Mouse (Mus musculus): ENCODE measurements around the gene Tenm4.
A peak's percentile ranks its signal among the peaks of the same experiment; 100 is the strongest.
"Not testable (repeated sequence)": the region's sequence is repeated elsewhere in the genome, so short reads cannot be mapped to it uniquely, and the experiment has no call there.

Gene Tenm4

GRCm38 (mm10) chr7:96902183-96902582 lies 731.1 kb downstream of the Tenm4 start:
- DNase-seq (ENCODE audit: low spot score), result no peak

DNA sequence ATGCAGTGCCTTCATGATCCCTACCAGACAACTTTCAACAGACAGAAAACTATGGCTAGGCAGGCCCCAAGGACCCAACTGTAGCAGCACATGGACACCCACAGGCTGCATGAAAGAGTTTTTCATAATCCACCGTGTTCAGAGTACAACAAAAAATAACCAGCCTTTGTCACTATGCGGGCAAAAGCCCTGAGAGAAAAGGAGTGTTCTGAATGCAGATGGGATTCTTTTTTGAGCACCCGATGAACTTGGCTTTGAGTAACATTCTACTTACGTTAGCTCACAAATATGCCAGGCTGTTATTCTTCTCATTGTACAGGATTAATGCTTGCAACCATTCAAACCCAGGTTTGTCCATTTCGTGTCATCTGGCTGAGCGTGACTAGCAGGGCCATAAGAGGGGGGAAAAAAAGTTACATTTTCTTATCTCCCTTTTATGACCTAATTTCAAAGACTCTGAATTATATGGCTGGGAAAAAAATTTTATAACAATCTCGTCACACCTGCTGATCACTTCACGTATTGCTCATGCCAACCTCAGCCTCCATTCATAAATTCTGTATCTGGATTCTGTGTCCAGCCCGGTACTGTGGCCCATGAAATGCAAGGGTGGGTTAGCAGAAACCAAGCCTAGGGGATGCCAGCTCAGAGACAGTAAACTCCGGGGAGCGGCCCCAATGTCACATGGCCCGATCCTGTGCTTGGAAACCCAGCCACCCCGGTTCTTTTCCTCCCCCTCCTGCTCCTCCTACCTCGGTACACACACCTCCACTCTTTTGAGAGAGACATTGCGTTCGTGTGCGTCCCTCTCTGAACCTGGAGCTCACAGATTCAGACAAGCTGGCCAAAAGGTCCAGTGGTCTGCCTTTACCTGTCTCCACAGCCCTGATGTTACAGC lies 732.3 kb downstream of the Tenm4 start:
- DNase-seq (ENCODE audit: low spot score), result no peak

DNA sequence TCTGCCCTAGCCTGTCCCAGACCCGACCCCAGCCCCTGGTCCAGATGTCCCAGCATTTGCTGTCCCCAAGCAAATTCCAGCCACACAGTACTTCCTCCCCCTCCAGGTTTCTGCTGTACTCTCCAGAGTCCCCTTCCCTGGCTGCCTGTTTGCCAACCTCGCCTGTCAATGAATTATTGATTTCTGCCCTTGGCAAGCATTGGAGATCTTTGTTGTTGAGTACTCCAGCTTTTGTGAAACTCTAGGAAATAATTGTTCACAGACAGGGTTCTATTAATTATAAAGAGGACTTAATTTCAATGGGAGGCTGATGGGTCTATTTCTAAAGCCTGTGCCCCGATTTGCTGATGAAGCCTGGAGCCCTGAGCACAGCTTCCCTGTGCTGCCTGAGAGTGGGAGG lies 733.4 kb downstream of the Tenm4 start:
- DNase-seq (ENCODE audit: low spot score), result no peak

DNA sequence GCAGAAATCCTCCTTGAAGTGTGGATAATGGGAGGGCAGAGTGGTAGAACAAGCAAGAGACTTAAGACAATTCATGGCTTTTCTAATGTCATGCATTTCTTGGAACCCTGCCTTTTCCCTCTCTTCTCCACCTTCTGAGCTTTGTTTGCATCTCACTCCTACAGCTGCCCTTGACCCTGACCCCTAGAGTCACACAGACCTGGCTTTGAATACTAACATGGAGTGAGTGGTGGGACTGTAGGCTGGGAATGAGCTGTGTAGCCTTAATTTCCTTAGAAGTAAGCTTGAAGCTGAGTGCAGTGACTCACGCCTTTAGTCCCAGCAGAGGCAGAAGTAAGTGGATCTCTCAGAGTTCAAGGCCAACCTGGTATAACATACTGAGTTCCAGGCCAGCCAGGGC lies 733.9 kb downstream of the Tenm4 start:
- DNase-seq (ENCODE audit: low spot score), result no peak

DNA sequence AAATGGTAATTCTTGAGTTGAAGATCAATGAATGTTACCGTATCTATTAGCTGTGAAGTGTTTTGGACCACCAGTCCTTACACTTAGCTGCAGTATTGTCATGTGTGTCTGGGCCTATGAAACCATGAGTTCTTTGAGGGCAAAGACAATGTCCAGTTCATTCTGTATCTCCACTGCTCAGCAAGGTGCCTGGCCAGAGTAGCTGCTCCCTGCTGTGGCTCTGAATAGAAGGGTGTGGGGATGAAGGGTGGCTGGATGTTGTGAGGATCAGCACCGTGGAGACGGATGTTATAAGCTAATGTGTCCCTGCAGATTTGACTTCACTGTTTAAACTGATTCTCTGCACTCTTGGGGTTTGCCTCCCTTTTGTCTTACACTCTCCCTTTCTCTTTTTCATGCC lies 734.4 kb downstream of the Tenm4 start:
- no peak for DNase-seq (ENCODE audit: low spot score)

DNA sequence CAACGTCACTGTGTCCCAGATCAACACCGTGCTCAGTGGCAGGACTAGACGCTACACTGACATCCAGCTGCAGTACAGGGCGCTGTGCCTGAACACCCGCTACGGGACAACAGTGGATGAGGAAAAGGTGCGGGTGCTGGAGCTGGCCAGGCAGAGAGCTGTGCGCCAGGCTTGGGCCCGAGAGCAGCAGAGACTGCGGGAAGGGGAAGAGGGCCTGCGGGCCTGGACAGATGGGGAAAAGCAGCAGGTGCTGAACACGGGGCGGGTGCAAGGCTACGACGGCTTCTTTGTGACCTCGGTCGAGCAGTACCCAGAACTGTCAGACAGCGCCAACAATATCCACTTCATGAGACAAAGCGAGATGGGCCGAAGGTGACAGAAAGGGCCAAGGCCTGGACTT lies 735.2 kb downstream of the Tenm4 start:
- no peak for DNase-seq (ENCODE audit: low spot score)

DNA sequence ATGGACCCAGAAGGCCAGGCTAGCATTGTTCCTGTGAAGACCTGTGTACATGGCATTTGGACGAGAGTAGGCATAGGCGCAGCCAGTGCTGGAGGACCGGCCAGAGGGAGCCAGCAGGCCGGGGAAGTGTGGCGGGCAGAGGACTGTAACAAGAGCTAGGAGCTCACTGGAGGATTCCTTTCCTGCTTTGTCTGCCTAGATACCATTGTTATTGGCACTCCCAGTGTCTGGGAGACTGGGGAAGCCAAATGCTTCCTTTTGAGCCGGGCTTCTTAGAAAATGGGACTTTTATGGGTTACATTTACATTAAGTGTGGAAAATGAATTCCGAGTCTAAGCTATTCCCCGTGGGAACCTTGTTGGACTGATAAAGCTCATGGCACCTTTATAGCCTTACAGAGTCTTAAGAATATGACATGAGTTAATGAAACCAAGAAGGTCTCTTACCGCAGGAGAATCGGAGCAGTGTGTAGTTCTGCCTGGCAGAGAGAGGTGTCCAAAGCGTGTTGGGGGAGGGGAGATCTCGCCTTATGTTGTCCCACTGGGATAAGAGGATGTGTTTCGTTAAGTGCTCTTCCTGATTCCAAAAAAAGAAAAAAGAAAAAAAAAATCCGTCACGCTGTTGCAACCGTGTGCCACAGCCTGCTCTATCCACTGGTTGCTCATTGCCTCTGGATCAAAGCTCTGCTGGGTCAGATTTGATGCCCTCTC lies 737.1 kb downstream of the Tenm4 start:
- no peak for DNase-seq (ENCODE audit: low spot score)

- no peak for DNase-seq (ENCODE audit: low spot score)
These were observed 738.8 kb downstream of the Tenm4 start for GRCm38 (mm10) chr7:96909856-96910255.

GRCm38 (mm10) chr7:96910310-96910960 lies 739.4 kb downstream of the Tenm4 start:
- DNase-seq (ENCODE audit: low spot score), result no peak

DNA sequence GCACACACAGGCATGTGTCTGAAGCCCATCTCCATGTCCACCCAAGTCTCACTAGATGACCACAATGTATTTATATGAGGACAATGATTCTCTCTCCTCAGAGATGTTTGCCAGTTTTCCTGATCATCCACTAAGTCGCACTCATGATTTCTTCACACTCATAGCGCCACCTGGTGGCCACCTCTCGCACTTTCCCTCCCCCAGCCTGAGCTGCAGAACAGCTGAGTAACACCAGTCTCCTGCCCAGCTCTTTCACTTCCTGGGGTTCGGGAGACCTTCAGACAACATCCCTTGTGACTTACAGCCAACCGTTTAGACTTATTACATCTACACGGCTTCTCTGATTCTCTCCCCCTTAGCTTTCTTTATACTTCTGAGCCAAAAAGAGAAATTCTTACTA lies 743.0 kb downstream of the Tenm4 start:
- peak; percentile 53 for DNase-seq (ENCODE audit: low spot score)

- DNase-seq (ENCODE audit: low spot score), result no peak
These were observed 744.5 kb downstream of the Tenm4 start for GRCm38 (mm10) chr7:96915452-96916105.

DNA sequence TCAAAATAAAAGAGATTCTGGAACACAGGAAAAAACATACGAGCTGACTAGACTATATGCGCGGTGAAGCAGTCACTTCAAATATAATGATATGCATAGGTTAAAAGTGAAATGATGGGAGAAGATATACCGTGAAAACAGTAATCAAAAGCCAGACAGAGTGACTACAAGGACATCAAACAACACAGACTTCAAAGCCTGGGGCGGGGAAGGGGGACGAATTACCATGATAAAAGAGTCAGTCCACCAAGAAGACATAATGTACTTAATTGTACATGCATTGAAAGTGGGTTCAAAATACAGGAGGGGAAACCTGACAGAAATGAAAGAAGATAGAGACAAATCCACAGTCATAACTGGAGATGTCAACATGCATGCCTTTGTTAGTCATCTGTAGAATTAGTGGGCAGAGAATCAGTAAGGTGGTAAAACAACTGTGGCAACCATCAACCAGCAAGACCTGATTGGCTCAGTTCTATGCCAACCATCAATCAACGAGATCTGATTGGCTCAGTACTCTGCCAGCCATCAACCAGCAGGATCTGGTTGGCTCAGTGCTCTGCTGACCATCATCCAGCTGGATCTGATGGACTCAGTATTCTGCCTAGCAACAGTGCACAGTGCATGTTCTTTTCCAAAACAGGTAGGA lies 749.5 kb downstream of the Tenm4 start:
- no peak for DNase-seq (ENCODE audit: low spot score)

GRCm38 (mm10) chr7:96922927-96923326 lies 751.9 kb downstream of the Tenm4 start:
- no peak for DNase-seq (ENCODE audit: low spot score)

DNA sequence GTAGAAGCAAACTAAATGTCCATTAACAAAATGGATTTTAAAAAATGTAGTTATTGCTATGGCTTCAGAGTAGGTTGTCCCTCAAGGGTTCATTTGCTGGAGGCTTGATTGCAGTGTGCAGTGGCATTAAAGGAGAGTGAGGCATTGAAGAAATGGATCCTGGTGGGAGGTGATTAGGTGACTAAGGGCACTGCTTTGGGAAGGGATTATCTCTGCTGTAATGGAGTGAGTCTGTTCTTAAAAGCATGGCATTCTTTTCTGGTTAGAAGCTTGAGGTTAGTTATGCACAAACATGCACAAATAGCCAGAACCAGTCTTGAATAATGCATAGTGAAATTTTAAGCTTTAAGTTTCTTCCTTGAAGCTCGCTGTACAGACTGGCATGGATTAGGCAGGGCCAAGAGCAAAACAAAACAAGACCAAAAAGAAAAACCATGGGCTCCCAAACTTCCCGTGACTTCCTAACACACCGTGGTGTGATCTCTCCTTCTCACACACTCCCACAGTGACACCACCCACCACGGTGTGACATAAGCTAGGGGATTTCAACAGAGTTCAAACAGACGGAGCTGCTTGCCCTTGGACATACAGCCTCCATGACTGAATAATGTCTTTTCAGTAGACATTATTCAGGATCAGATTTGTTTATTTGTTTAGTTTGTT lies 772.8 kb downstream of the Tenm4 start:
- DNase-seq (ENCODE audit: low spot score), result no peak

GRCm38 (mm10) chr7:96946501-96946900 lies 775.5 kb downstream of the Tenm4 start:
- not testable (repeated sequence) for DNase-seq (ENCODE audit: low spot score)

DNA sequence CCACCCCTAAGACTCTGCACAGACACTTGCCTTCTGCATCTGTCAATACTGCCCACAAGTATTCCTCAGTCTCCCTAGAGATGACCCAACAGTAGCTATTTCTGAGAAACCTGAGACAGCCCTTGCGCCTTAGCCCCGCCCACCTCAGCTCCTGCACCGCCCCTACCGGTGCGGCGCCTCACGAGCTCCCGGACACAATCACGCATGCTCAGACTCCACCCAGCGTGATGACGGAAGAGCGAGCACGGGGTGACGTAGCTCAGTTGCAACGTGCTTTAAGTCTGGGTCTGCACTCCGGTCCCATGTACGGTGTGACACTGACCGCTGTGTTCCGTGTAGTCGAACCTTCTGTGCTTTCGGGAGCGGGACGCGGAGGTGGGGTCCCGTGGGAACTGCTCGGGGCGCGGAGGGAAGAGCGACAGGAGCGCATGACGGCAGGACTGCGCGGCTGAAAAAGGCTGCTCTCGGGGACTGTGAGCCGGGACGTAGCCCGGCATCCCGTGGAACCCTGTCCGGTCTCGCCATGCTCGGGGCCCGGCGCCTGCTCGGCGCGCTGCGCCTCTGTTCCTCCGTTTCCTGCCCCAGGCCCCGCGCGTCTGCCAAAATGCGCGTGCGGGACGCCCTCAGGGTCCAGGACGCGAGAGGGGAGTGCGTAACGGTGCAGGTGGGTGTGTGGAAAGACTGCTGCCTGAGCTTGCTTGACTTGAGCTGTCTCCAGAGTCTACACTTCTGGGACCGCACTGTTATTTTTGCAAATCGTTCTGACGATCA lies 780.4 kb downstream of the Tenm4 start, which contains the start of gene Nars2:
Gene Nars2, plus strand, starts transcription at position 225 of the 771 bp plus-strand sequence.
- peak; percentile 92 for DNase-seq (ENCODE audit: low spot score)

- DNase-seq (ENCODE audit: low spot score), result no peak
These were observed 781.0 kb downstream of the Tenm4 start for GRCm38 (mm10) chr7:96952094-96952493.

GRCm38 (mm10) chr7:96959168-96959567 lies 788.1 kb downstream of the Tenm4 start:
- no peak for DNase-seq (ENCODE audit: low spot score)
